Mouse (Mus musculus): ENCODE data around the gene Ddx41.

DNA sequence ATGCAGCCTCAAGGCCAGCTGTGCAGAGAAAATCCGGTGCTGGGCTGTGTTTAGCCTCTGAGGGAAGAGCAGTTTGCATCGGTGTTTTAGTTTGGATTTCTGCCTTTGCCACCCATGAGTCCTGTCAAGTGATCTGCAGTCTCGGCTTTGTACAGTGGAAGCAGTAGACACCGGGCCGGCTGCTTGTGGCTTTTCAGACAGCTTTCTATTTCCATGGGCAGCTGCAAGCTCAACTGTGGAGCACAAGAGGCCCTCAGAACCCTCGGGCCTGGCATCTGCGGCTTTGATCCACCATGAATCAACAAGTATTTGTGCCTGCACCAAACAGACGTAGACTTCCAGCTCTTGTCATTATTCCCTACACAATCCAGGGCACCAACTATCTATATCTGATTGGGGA is 34.1 kb downstream of the Ddx41 start:
- TF ChIP-seq CTCF (IDR thresholded peaks at IDR 0.05; ENCODE audit: low read depth), result no peak
- no peak for TF ChIP-seq EP300 (optimal IDR thresholded peaks at IDR 0.05)

Measured in stomach, postnatal 0 days (tissue).